Mouse (Mus musculus): ENCODE measurements at regions not wholly inside any gene's neighbourhood (a gene's known extent, or its start where the extent isn't known, plus 50 kb on each side); places are given as distances from the start of the nearest gene placed in this dataset.

DNA sequence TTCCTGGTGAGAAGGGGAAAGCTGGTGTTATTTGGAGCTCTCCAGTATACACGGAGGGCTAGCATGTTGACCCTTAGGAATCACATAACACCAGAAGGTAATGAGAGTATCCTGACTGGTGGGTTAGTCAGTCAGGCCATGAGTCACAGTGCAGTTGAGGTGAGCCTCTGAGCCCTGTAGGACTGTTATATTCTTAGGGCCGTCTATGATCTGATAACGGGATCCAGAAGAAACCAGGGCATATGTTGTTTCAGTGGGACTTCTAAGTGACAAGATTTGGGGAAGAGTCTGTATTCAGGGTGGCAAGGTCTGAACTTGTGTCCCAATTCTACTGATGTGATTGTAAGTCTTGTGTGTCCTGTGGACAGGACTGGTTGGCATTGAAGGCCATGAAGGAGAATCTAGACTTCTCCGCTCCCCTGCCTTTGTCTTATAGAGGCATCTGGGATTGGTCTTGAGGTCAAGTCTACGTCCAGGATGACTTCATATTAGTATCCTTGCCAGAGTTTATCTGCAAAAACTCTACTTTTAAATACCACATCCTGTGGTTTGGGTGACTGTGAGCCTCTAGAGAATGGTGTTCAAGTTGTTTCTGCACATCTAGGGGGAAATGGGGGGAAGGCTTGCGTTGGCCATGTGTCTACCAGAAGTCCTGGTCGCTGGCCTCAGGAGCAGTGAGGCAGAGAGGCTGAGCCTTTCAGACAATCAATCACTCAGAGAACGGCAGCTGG is 71.2 kb downstream of the Itgb2l start:
- intact Hi-C loops (cut with DNase I) = loop anchor here (10.0 kb wide), 1 partner anchor 73 kb away; the partner anchor contains the start of gene Itgb2l
- DNase-seq = no peak

GRCm38 (mm10) chr16:96371117-96371516 is 72.3 kb downstream of the Itgb2l start:
- intact Hi-C loops (cut with DNase I) = loop anchor here (10.0 kb wide), 1 partner anchor 74 kb away; the partner anchor contains the start of gene Itgb2l
- no peak for DNase-seq

DNA sequence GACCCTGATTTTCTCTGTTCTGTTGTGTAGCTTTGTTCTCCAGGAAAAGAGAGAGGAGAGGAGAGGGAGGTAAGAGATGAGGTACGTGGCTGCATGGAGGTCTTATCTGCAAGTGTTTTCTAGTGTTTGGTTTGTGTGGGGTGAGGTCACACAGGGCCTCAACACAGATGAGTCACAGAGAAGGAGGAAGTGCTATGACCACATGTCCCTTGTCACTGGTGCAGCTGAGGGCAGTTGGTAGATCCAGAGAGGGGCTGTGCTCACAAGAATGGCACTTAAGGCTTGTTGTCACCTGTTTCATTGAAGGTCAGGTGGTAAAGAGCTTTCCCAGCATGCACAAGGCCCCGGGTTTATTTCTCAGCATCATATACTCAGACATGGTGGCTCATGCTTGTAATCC is 73.2 kb downstream of the Itgb2l start:
- DNase-seq = no peak
- intact Hi-C loops (cut with DNase I) = loop anchor here (10.0 kb wide), 1 partner anchor 75 kb away; the partner anchor contains the start of gene Itgb2l
